22 mouse cellular contexts compared by ENCODE assay signal in the genomic region with DNA sequence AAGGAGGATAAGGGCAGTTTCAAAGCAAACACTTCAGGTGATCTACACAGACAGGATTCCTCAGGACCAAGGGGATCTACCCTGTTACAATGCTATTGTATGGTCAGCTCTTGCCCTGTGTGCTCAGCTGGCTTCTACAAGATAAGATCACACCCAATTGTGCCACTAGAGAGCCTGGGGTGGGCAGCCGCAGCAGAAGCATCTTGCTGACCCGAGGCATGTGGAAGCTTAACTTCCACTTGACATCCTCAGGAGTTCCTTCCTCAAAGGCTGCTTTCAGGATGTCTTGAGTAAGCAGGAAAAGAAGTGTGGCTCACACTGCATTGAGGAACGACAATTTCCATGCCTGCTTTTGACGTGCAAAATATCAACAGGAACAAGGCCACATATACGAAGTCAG.
DNase-seq lines count a peak whose midpoint lies in the region; ATAC-seq and TF ChIP-seq lines count a peak whose summit lies in the region.
"Had no signal": no experiment of that assay in that cellular context is flagged by ENCODE, and none has a peak within 500 bp of the region (broad histone marks: within the 10 kb centered on the region; RNA-seq: fewer than 3 reads in every experiment).

No protein-coding gene starts in this region.

- H3K27ac ChIP-seq in forebrain, postnatal 0 days (ENCODE audit: low read depth, low read length) = peak overlapping the region; percentile 35
- no peak overlapping the region for H3K27ac ChIP-seq in forebrain, embryonic 13.5 days
- no peak overlapping the region for H3K27ac ChIP-seq in liver, embryonic 16.5 days (ENCODE audit: low read length)
- H3K27ac ChIP-seq: embryonic facial prominence, embryonic 13.5 days; heart, embryonic 13.5 days; limb, embryonic 12.5 days; macrophage; midbrain, embryonic 15.5 days had no signal

- H3K9ac ChIP-seq in forebrain, postnatal 0 days = no peak overlapping the region
- no peak overlapping the region for H3K9ac ChIP-seq in forebrain, embryonic 13.5 days
- H3K9ac ChIP-seq in liver, embryonic 16.5 days (ENCODE audit: low read depth, low read length) = no peak overlapping the region
- H3K9ac ChIP-seq: embryonic facial prominence, embryonic 13.5 days; heart, embryonic 13.5 days; limb, embryonic 12.5 days; midbrain, embryonic 15.5 days had no signal

- H3K4me1 ChIP-seq in forebrain, postnatal 0 days (ENCODE audit: insufficient read depth) = no peaks in the 10 kb centered on the region
- no peaks in the 10 kb centered on the region for H3K4me1 ChIP-seq in forebrain, embryonic 13.5 days
- H3K4me1 ChIP-seq in liver, embryonic 16.5 days (ENCODE audit: control insufficient read depth, low read depth, low read length) = no peaks in the 10 kb centered on the region
- H3K4me1 ChIP-seq: heart, embryonic 13.5 days; limb, embryonic 12.5 days; midbrain, embryonic 15.5 days had no signal

- 45% methylated on average over 5 of the region's 5 CpGs for WGBS in forebrain, postnatal 0 days
- 58% methylated on average over 5 of the region's 5 CpGs for WGBS in forebrain, embryonic 13.5 days
- WGBS in liver, embryonic 16.5 days (ENCODE audit: insufficient replicate concordance) = 11% methylated on average over 5 of the region's 5 CpGs

- H3K36me3 ChIP-seq in forebrain, postnatal 0 days (ENCODE audit: insufficient read depth) = no peaks in the 10 kb centered on the region
- no peaks in the 10 kb centered on the region for H3K36me3 ChIP-seq in forebrain, embryonic 13.5 days (ENCODE audit: poor library complexity, severe bottlenecking)
- H3K36me3 ChIP-seq in liver, embryonic 16.5 days (ENCODE audit: control insufficient read depth, insufficient read depth) = no peaks in the 10 kb centered on the region
- H3K36me3 ChIP-seq: embryonic facial prominence, embryonic 13.5 days; heart, embryonic 13.5 days; limb, embryonic 12.5 days; midbrain, embryonic 15.5 days had no signal

- H3K9me3 ChIP-seq in forebrain, postnatal 0 days (ENCODE audit: low read length) = no peaks in the 10 kb centered on the region
- H3K9me3 ChIP-seq in forebrain, embryonic 13.5 days (replicated peaks) = no peaks in the 10 kb centered on the region
- H3K9me3 ChIP-seq in liver, embryonic 16.5 days (replicated peaks; ENCODE audit: control insufficient read depth, low read length) = no peaks in the 10 kb centered on the region
- H3K9me3 ChIP-seq: embryonic facial prominence, embryonic 13.5 days; heart, embryonic 13.5 days; limb, embryonic 12.5 days; midbrain, embryonic 15.5 days had no signal

- no peak overlapping the region for H3K4me2 ChIP-seq in forebrain, postnatal 0 days (ENCODE audit: low read depth)
- H3K4me2 ChIP-seq in forebrain, embryonic 13.5 days = no peak overlapping the region
- no peak overlapping the region for H3K4me2 ChIP-seq in liver, embryonic 16.5 days (ENCODE audit: low read depth, low read length)
- H3K4me2 ChIP-seq: embryonic facial prominence, embryonic 13.5 days; heart, embryonic 13.5 days; limb, embryonic 12.5 days; midbrain, embryonic 15.5 days had no signal

- peak; percentile 51 for DNase-seq in forebrain, postnatal 0 days
- DNase-seq in liver (no peak), 416B (ENCODE audit: low read depth) (peak; percentile 17)
- no peak for DNase-seq in embryo, embryonic 10 days (ENCODE audit: low spot score)
- DNase-seq in retina, embryonic 14.5 days (ENCODE audit: low spot score) = no peak
- DNase-seq: adrenal gland, adult 8-10 months; cerebellum, adult 18-20 months; gastrocnemius, postnatal 36 days; heart, postnatal 36 days; kidney, adult 2 months; kidney, postnatal 4 days; right cerebral cortex, adult 18-20 months; spleen, adult 18-20 months; thymus, adult 18-20 months had no signal

- peak; percentile 6; the same call in 1 of the 2 replicates for ATAC-seq in forebrain, postnatal 0 days
- ATAC-seq in forebrain, embryonic 13.5 days = no peak
- ATAC-seq in liver, embryonic 16.5 days (ENCODE audit: low read depth) = peak; percentile 45; the same call in 1 of the 2 replicates
- ATAC-seq in hematopoietic stem cell, adult 5-6 weeks (replicated peaks in 1 of 2; ENCODE audit: insufficient read depth in 1 of 2, low FRiP score in 2 of 2, low TSS enrichment in 1 of 2, low read depth in 1 of 2, poor library complexity in 2 of 2, severe bottlenecking in 2 of 2) = peak; percentile 53 to 54

- H3K4me3 ChIP-seq in forebrain, postnatal 0 days (ENCODE audit: low read depth, low read length) = no peak overlapping the region
- no peak overlapping the region for H3K4me3 ChIP-seq in forebrain, embryonic 13.5 days
- no peak overlapping the region for H3K4me3 ChIP-seq in liver, embryonic 16.5 days (ENCODE audit: low read depth, low read length)
- H3K4me3 ChIP-seq: embryonic facial prominence, embryonic 13.5 days; heart, embryonic 13.5 days; limb, embryonic 12.5 days; midbrain, embryonic 15.5 days had no signal

- H3K27me3 ChIP-seq in forebrain, postnatal 0 days (ENCODE audit: insufficient read depth, low read length) = no peaks in the 10 kb centered on the region
- H3K27me3 ChIP-seq in forebrain, embryonic 13.5 days = no peaks in the 10 kb centered on the region
- no peaks in the 10 kb centered on the region for H3K27me3 ChIP-seq in liver, embryonic 16.5 days (ENCODE audit: control insufficient read depth, insufficient read depth, low read depth, low read length)
- H3K27me3 ChIP-seq: embryonic facial prominence, embryonic 13.5 days; heart, embryonic 13.5 days; limb, embryonic 12.5 days; midbrain, embryonic 15.5 days had no signal

- no peak for TF ChIP-seq CTCF in forebrain, postnatal 0 days (IDR thresholded peaks at IDR 0.05; ENCODE audit: low read depth)

Comparison
In these comparisons a context has a peak if more than half of its experiments do, and no peak if none do; other contexts are left out.
1. DNase-seq: peak in forebrain, postnatal 0 days (single experiment) and 416B (single experiment); none in liver (single experiment), embryo, embryonic 10 days (single experiment) and retina, embryonic 14.5 days (single experiment).